Mouse (Mus musculus): ENCODE data around the gene 1700067K01Rik. TPM values are rescaled to one million over a fixed set of nuclear protein-coding genes. Genes with fewer than 3 reads are reported as not detected.
A peak's percentile ranks its signal among the peaks of the same experiment; 100 is the strongest.
"Not testable (repeated sequence)": the region's sequence is repeated elsewhere in the genome, so short reads cannot be mapped to it uniquely, and the experiment has no call there.

Gene 1700067K01Rik
- polyA plus RNA-seq, 1 experiment from 2014 or later: 1.2 TPM

DNA sequence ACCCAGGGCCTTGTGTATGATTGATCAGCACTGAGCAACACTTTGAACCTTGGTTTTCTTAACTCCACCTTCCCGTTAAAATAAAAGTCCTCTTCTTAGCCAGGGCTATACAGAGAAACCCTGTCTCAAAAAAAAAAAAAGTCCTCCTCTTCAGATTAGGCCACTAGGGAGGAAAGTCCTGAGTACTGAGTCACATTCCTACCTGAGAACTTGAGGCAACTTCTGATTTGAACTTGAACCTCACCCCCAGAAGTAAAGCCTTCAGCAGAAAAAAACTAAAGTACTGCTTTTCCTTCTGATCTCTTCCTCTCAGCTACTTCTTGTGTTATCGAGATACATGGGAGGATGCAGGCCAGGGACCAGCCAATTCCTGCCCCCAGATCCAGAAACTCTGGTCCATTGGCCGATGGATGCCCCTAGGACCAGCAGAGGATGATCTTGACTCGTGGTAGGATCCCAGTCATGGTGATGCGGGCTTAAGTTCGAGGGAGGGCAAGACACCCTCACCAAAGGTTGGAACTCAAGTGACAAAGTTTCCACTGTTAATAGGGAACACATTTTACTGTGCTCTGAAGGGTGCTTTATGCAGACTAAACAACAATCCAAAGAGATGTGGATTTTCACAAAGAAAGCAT lies 2.4 kb downstream of the 1700067K01Rik start:
- Histone ChIP-seq H3K9ac (0 out of 2 replicates have a peak overlapping the region, but pooled peaks have one; percentile 70), H3K4me3 (peak overlapping the region; percentile 50), H3K27ac (no peak overlapping the region), H3K27me3 (peaks cover 32% of the 10 kb centered on the region), H3K9me3 (replicated peaks) (no peaks in the 10 kb centered on the region), H3K36me3 (ENCODE audit: poor library complexity, severe bottlenecking) (peaks cover 33% of the 10 kb centered on the region), H3K4me2 (peak overlapping the region; percentile 70), H3K4me1 (peaks cover 38% of the 10 kb centered on the region)
- WGBS: 76% methylated on average over 6 of the region's 6 CpGs
- no peak for ATAC-seq

DNA sequence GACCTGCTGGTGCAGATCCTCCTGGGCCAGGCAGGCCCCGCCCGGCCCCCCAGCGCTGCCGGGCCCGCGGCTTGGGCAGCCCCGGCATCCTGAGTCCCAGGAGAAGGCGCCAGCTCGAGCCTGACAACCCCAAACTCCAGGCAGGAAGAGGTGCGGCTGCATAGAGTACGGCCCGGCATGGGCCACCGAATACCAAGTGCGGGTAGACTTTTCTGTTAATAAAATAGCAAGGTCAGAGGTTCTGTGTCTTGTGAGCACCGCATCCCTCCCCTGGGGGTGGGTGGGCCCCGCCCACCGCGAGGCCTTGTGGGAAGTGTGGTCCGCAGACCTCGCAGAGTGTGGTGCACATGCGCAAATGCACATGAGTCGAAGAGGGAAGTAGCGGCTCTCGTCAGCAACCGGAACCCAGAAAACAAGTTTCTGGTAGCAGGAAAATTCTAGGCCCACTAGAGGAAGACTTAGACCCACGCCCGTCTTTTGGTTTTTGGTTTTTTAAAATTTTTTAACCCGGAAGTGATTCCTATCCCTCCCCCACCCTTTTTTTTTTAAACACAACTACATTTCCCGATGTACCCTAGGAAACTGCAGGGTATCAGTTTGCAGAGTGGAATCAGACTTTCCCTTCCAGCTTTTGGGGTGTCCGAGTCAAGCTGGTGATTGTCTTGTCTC lies 3.4 kb downstream of the 1700067K01Rik start:
- H3K4me2 ChIP-seq: peak overlapping the region; percentile 70
- peak; percentile 90 for ATAC-seq
- H3K4me1 ChIP-seq: peaks cover 28% of the 10 kb centered on the region
- 1% methylated on average over 30 of the region's 30 CpGs for WGBS
- peak overlapping the region; percentile 70 for H3K9ac ChIP-seq
- peak overlapping the region; percentile 27; the same call in 1 of the 2 replicates for H3K27ac ChIP-seq
- H3K4me3 ChIP-seq: peak overlapping the region; percentile 50
- peaks cover 31% of the 10 kb centered on the region for H3K36me3 ChIP-seq (ENCODE audit: poor library complexity, severe bottlenecking)
- H3K9me3 ChIP-seq (replicated peaks): no peaks in the 10 kb centered on the region
- H3K27me3 ChIP-seq: peaks cover 32% of the 10 kb centered on the region

DNA sequence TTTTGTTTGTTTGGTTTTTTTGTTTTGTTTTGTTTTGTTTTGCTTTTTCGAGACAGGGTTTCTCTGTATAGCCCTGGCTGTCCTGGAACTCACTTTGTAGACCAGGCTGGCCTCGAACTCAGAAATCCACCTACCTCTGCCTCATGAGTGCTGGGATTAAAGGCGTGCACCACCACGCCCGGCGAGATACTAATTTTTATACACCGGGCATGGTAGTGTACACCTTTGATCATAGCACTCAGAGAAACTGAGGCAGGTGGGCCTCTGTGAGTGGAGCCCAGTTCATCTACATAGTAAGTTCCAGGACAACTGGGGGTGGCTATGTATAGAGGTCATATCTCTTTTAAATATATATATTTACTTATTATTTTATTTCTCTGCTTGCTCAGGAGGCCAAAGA lies 4.2 kb downstream of the 1700067K01Rik start:
- H3K4me3 ChIP-seq; H3K27ac ChIP-seq; H3K4me2 ChIP-seq; H3K9me3 ChIP-seq (replicated peaks); ATAC-seq; H3K9ac ChIP-seq: not testable (repeated sequence)
- peaks cover 27% of the 10 kb centered on the region for H3K4me1 ChIP-seq
- peaks cover 30% of the 10 kb centered on the region for H3K27me3 ChIP-seq
- H3K36me3 ChIP-seq (ENCODE audit: poor library complexity, severe bottlenecking): peaks cover 22% of the 10 kb centered on the region
- 94% methylated on average over 7 of the region's 7 CpGs for WGBS

DNA sequence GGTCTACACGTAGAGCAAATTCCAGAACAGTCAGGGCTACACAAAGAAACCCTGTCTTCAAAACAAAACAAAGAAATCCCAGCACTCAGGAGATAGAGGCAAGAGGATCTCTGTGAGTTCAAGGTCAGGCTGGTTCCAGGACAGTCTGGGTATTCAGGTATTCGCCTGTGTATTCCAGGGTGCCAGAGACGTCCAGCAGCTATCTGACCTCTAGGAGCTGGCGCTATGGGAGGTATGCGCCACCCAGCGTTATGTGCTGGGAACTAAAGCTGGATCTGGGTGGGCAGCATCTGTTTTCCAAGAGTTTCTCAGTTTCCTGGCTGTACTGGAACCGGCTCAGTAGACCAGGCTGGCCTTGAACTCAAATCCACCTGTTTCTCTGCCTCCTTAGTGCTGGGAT lies 7.1 kb downstream of the 1700067K01Rik start:
- peaks cover 35% of the 10 kb centered on the region for H3K27me3 ChIP-seq
- H3K4me3 ChIP-seq: no peak overlapping the region
- no peaks in the 10 kb centered on the region for H3K9me3 ChIP-seq (replicated peaks)
- H3K4me2 ChIP-seq: no peak overlapping the region
- no peaks in the 10 kb centered on the region for H3K36me3 ChIP-seq (ENCODE audit: poor library complexity, severe bottlenecking)
- no peak for ATAC-seq
- H3K27ac ChIP-seq: no peak overlapping the region
- H3K4me1 ChIP-seq: peaks cover 38% of the 10 kb centered on the region
- WGBS: 30% methylated on average over 7 of the region's 7 CpGs
- H3K9ac ChIP-seq: no peak overlapping the region

DNA sequence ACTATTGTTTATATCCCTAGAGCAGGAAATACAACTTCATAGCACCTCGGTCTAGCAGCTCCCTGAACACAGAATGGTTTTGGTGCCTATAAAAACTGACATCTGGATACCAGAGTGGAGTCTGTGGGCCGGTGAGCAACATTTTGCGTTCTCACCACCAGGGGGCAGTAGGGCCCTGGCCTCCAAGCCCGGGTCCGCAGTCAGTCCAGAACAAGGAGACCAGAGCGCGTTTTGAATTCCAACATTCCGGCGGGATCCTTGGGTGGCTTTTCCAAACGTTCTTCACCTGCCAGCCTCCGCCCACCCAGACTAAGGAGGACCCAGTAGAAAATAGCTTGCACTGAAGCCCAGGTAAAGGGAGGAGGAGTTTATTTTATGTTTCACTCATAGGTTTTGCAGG lies 8.6 kb downstream of the 1700067K01Rik start:
- H3K27ac ChIP-seq: no peak overlapping the region
- H3K9ac ChIP-seq: no peak overlapping the region
- peaks cover 29% of the 10 kb centered on the region for H3K4me1 ChIP-seq
- no peaks in the 10 kb centered on the region for H3K9me3 ChIP-seq (replicated peaks)
- H3K4me3 ChIP-seq: 0 out of 2 replicates have a peak overlapping the region, but pooled peaks have one; percentile 2
- no peak for ATAC-seq
- peaks cover 42% of the 10 kb centered on the region for H3K27me3 ChIP-seq
- no peaks in the 10 kb centered on the region for H3K36me3 ChIP-seq (ENCODE audit: poor library complexity, severe bottlenecking)
- 2% methylated on average over 11 of the region's 11 CpGs for WGBS
- H3K4me2 ChIP-seq: no peak overlapping the region

DNA sequence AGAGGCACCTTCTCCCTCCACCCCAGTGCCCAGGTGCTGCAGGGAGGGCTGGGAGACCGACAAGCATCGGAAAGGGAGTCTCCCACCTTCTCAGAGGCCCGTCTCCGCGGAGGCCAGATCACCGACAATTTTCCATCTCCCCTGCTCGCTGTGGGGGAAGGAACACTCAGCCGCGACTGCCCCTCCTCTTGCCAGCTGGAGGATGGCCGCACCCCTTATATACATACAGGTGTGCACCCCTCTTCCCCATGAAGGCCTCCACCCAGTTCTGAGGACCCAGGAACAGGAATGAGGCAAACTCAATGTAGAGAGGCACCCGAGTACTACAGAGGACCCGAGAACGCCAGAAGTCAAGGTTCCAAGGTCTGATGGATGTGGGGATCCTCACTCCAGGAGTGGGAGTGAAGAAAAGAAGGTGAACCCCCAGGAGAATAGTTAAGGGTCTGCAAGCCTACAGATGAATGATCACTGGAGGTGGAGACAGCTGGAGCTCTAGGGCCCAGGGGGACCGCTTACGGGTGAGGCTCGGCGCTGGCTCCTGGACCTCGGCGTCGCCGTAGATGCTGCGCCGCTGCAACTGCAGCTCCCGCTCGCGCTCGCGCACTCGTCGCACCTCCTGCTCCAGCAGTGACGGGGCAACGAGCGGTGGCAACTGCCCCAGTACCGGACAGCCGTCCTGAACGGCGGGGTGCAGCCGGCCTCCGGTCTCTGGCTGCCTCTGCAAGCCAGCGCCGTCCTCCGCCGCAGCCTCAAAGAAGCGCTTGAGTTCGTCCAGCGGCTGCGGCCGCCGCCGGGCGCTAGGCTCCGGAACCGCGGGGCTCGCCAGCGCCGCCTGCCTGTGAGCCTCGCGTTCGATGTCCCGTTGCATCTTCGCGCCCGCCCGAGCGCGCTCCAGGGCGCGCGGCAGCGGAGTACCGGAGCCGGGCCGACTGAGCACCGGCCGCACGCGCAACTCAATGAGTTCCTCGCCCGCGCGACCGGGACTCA lies 9.6 kb downstream of the 1700067K01Rik start:
- Histone ChIP-seq H3K27me3 (peaks cover 42% of the 10 kb centered on the region), H3K27ac (no peak overlapping the region), H3K36me3 (ENCODE audit: poor library complexity, severe bottlenecking) (no peaks in the 10 kb centered on the region), H3K4me1 (peaks cover 26% of the 10 kb centered on the region), H3K4me3 (peak overlapping the region; percentile 53), H3K9me3 (replicated peaks) (no peaks in the 10 kb centered on the region), H3K4me2 (peak overlapping the region; percentile 98), H3K9ac (peak overlapping the region; percentile 64)
- ATAC-seq: peak; percentile 55
- WGBS: 1% methylated on average over 78 of the region's 83 CpGs

DNA sequence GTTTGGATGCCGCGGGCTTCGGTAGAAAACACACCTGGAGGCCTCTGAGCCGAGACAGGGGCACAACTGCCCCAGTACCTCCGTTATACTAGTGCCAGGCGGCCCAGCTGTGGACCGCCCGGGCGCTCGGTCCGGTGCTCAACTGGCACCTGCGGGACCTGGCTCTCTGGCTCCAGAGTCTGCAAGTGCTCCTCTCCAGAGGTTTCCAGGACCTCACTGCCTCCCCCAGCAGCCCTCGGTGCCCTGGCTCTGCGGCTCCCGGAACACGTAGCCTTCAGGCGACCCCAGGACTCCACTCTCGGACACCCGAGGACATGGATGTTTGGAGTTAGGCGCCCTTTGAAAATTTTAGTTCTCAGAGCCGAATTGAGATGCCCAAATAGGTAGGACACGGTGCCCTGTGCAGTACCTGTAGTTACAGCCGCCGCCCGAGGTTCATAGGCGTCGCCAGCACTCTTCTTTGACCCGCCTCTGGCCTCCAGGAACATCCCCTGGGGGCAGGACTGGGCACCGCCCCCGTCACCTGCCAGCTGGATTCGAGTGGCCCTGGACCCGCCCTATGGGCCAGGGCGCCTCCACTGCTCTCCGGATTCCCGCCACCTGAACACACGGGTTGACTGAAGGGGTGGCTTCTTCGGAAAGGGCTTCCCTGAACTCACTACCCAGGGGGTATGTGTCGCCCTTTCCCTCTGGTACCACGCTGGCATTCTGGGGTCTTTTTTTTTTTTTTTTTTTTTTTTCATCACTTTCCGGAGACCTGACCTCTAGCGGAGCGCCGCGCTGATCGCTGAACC lies 10.6 kb downstream of the 1700067K01Rik start, which contains the start of gene 2210011C24Rik:
Gene 2210011C24Rik (minus strand): TSS at position 467 of the 794 bp plus-strand sequence.
- Histone ChIP-seq H3K4me1 (peaks cover 26% of the 10 kb centered on the region), H3K27ac (no peak within 1 kb of the TSS), H3K9ac (peak within 1 kb of the TSS; percentile 64), H3K27me3 (peaks cover 42% of the 10 kb centered on the region), H3K4me3 (peak within 1 kb of the TSS; percentile 53), H3K4me2 (peak within 1 kb of the TSS; percentile 98), H3K36me3 (ENCODE audit: poor library complexity, severe bottlenecking) (no peaks in the 10 kb centered on the region), H3K9me3 (replicated peaks) (no peaks in the 10 kb centered on the region)
- WGBS: under 1% methylated on average over 43 of the region's 45 CpGs
- 0 out of 2 replicates have a peak, but pooled peaks have one; percentile 33 for ATAC-seq

DNA sequence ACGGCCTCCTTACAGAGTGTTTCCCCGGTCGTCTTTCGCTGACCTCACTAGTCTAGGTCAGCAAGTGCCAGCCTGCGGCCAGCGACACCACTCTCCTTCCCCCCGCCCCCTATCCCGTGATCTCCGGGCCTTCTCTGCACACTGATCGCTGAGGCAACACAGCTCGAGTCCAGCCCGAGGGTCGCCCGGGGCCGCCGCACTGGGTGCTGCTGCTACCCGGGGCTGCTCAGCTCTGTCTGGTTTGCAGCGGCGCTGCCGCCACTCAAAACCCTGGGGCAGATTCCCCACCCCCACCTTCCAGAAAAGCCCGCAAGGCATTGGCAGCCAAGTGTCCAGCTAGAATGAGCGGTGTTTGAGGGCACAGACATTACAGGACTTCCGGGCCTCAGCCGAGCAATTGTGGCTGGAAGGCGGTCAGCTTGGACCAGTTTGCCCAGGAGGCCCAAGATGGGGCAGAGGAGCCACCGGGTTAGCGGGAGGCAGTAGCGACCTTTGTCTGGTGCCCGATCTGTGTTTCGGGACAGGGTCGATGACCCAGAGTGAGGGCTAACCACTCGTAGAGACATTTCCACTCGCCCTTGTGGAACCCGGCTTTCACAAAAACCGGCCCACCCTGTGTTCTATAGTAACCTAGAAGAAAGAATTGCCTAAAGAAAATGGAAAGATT lies 11.3 kb downstream of the 1700067K01Rik start:
- Histone ChIP-seq H3K4me3 (peak overlapping the region; percentile 53), H3K27ac (no peak overlapping the region), H3K36me3 (ENCODE audit: poor library complexity, severe bottlenecking) (no peaks in the 10 kb centered on the region), H3K9ac (no peak overlapping the region), H3K4me1 (peaks cover 26% of the 10 kb centered on the region), H3K4me2 (peak overlapping the region; percentile 98), H3K9me3 (replicated peaks) (no peaks in the 10 kb centered on the region), H3K27me3 (peaks cover 42% of the 10 kb centered on the region)
- no peak for ATAC-seq
- 3% methylated on average over 35 of the region's 35 CpGs for WGBS

DNA sequence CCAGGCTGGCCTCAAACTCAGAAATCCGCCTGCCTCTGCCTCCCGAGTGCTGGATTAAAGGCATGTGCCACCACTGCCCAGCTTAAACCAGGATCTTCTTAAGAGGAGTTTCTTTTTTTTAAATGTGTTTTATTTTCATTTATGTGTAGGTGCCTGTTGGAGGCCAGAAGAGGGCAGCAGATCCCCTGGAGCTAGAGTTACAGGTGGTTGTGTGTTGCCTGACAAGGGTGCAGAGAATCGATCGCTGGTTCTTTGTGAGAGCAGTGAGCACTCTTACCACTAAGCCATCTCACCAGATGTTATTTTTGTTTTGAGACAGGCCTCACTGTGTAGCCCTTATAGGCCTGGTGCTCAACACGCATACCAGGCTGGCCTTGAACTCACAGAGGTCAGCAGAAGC lies 14.5 kb downstream of the 1700067K01Rik start:
- no peak overlapping the region for H3K9ac ChIP-seq
- no peaks in the 10 kb centered on the region for H3K36me3 ChIP-seq (ENCODE audit: poor library complexity, severe bottlenecking)
- no peak overlapping the region for H3K4me3 ChIP-seq
- H3K27me3 ChIP-seq: peaks cover 50% of the 10 kb centered on the region
- no peaks in the 10 kb centered on the region for H3K9me3 ChIP-seq (replicated peaks)
- 95% methylated on average over 5 of the region's 5 CpGs for WGBS
- ATAC-seq: no peak
- no peak overlapping the region for H3K27ac ChIP-seq
- no peak overlapping the region for H3K4me2 ChIP-seq
- peaks cover 19% of the 10 kb centered on the region for H3K4me1 ChIP-seq

DNA sequence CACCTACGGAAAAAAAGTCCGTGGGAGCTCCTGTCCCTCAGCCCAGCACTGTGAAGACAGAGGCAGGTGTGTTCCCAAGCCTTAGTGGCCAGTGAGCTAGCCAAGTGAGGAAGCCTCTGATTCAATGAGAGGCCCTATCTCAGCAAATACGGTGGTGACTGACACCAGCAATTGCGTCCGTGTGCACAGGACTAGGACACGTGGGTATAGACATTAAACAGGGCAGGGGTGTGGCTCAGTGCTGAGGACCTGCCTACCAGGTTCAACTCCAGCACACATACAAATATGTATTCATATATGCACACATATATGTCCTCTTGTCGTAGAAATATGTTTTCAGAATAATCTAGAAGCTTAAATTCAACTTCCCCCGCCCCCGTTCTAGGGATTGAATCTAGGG lies 18.4 kb downstream of the 1700067K01Rik start:
- peaks cover 44% of the 10 kb centered on the region for H3K27me3 ChIP-seq
- no peak for ATAC-seq
- H3K27ac ChIP-seq: no peak overlapping the region
- WGBS: 88% methylated on average over 9 of the region's 9 CpGs
- H3K36me3 ChIP-seq (ENCODE audit: poor library complexity, severe bottlenecking): no peaks in the 10 kb centered on the region
- H3K4me1 ChIP-seq: no peaks in the 10 kb centered on the region
- no peaks in the 10 kb centered on the region for H3K9me3 ChIP-seq (replicated peaks)
- H3K4me2 ChIP-seq: no peak overlapping the region
- H3K9ac ChIP-seq: no peak overlapping the region
- H3K4me3 ChIP-seq: no peak overlapping the region

DNA sequence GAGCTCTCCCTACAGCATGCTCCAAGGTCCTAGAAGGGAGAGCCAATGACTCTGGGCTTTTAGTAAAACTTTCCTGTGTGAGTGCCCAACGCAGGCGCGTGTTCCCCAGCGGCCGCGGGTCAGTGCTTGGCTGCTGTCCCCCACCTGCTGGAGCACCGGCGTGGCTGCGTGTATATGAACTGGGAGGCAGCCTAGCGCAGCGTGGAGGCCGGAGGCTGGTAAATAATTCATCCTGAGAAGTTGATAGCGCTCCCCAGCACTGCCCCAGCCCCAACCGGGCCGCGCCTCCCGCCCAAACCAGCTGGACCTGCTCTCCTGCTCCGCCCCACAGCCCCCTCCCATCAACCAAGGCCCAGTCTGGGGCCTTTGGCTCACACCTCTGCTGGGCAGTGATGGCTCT lies 19.8 kb downstream of the 1700067K01Rik start, which contains the start of gene Palm3:
Gene Palm3 (plus strand): TSS at position 376 of the 400 bp plus-strand sequence.
- 7% methylated on average over 18 of the region's 18 CpGs for WGBS
- peaks cover 5% of the 10 kb centered on the region; the same call in 1 of the 2 replicates for H3K4me1 ChIP-seq
- no peaks in the 10 kb centered on the region for H3K9me3 ChIP-seq (replicated peaks)
- H3K9ac ChIP-seq: no peak within 1 kb of the TSS
- H3K27me3 ChIP-seq: peaks cover 55% of the 10 kb centered on the region
- no peak within 1 kb of the TSS for H3K4me2 ChIP-seq
- H3K4me3 ChIP-seq: no peak within 1 kb of the TSS
- H3K27ac ChIP-seq: no peak within 1 kb of the TSS
- H3K36me3 ChIP-seq (ENCODE audit: poor library complexity, severe bottlenecking): no peaks in the 10 kb centered on the region
- ATAC-seq: no peak
